26 mouse cellular contexts compared by ENCODE assay signal in genomic region chr2:114071876-114072275, GRCm38 (mm10). TPM values are rescaled to one million over a fixed set of nuclear protein-coding genes. Genes with fewer than 3 reads are reported as not detected.
"Had no signal": no experiment of that assay in that cellular context is flagged by ENCODE, and none has a peak within 500 bp of the region (broad histone marks: within the 10 kb centered on the region; RNA-seq: fewer than 3 reads in every experiment).

No protein-coding gene starts in this region.

- H3K36me3 ChIP-seq: kidney, embryonic 15.5 days; limb, embryonic 12.5 days; limb, embryonic 15.5 days; lung, embryonic 15.5 days; stomach, embryonic 15.5 days had no signal

- H3K27ac ChIP-seq: kidney, embryonic 15.5 days; left cerebral cortex, adult 2 months; limb, embryonic 12.5 days; limb, embryonic 15.5 days; liver, embryonic 14.5 days; lung, embryonic 15.5 days; stomach, embryonic 15.5 days had no signal

- H3K27me3 ChIP-seq: kidney, embryonic 15.5 days; limb, embryonic 12.5 days; limb, embryonic 15.5 days; lung, embryonic 15.5 days; stomach, embryonic 15.5 days had no signal

- H3K4me2 ChIP-seq: kidney, embryonic 15.5 days; limb, embryonic 12.5 days; limb, embryonic 15.5 days; liver, embryonic 11.5 days; lung, embryonic 15.5 days; midbrain, embryonic 11.5 days; stomach, embryonic 15.5 days had no signal

- ATAC-seq: liver, postnatal 0 days had no signal

- H3K4me3 ChIP-seq: kidney, embryonic 15.5 days; left cerebral cortex, adult 2 months; limb, embryonic 12.5 days; limb, embryonic 15.5 days; lung, embryonic 15.5 days; stomach, embryonic 15.5 days had no signal

- DNase-seq: kidney, postnatal 10 days; kidney, postnatal 36 days; layer of hippocampus, postnatal 36 days; left cerebral cortex, postnatal 4 days; liver, postnatal 0 days; lung, postnatal 14 days; lung, postnatal 4 days; midbrain, embryonic 14.5 days; right cerebral cortex, adult 18-20 months; right cerebral cortex, postnatal 14 days; right cerebral cortex, postnatal 4 days; thymus, postnatal 25 days had no signal

- H3K9ac ChIP-seq: kidney, embryonic 15.5 days; limb, embryonic 12.5 days; limb, embryonic 15.5 days; liver, embryonic 14.5 days; liver, postnatal 0 days; lung, embryonic 15.5 days; stomach, embryonic 15.5 days had no signal

- H3K4me1 ChIP-seq: kidney, embryonic 15.5 days; limb, embryonic 12.5 days; limb, embryonic 15.5 days; lung, embryonic 15.5 days; stomach, embryonic 15.5 days had no signal

- H3K9me3 ChIP-seq: kidney, embryonic 15.5 days; limb, embryonic 12.5 days; limb, embryonic 15.5 days; lung, embryonic 15.5 days; stomach, embryonic 15.5 days had no signal

RNA-seq across cellular contexts. Expression of gene Actc1, which starts 18.5 kb away (rescaled TPM):
- total RNA-seq: layer of hippocampus, postnatal 10 days; layer of hippocampus, postnatal 36 days; left cerebral cortex, adult 2 months; left cerebral cortex, postnatal 14 days; left cerebral cortex, postnatal 4 days; megakaryocyte progenitor cell, adult 5-6 weeks; megakaryocyte-erythroid progenitor cell, adult 5-6 weeks had no signal

RNA-seq across cellular contexts. Expression of gene Gjd2, which starts 58.5 kb away (rescaled TPM):
- total RNA-seq: megakaryocyte progenitor cell, adult 5-6 weeks; megakaryocyte-erythroid progenitor cell, adult 5-6 weeks had no signal
- polyA plus RNA-seq: limb, embryonic 12.5 days; liver, embryonic 11.5 days; liver, embryonic 14.5 days; liver, postnatal 0 days; thymus, postnatal 0 days had no signal
